Mouse (Mus musculus): ENCODE results near the gene Kcnip4.

The Kcnip4 gene

GRCm38 (mm10) chr5:48371890-48372766 is 1152.6 kb downstream of the Kcnip4 start:
- DNase-seq: peak; percentile 92 to 95

GRCm38 (mm10) chr5:48349309-48349708 is 1175.4 kb downstream of the Kcnip4 start:
- no peak for DNase-seq

- DNase-seq: no peak
Measured at GRCm38 (mm10) chr5:48345983-48346648, 1178.6 kb downstream of the Kcnip4 start.

GRCm38 (mm10) chr5:48345095-48345982 is 1179.4 kb downstream of the Kcnip4 start:
- no peak for DNase-seq

- DNase-seq: no peak
Measured at GRCm38 (mm10) chr5:48340808-48341433, 1183.8 kb downstream of the Kcnip4 start.

All from kidney, adult 8-10 months (tissue).